Mouse (Mus musculus) liver, adult 2 months (tissue): ENCODE measurements at regions not wholly inside any gene's neighbourhood (a gene's known extent, or its start where the extent isn't known, plus 50 kb on each side); places are given as distances from the start of the nearest gene placed in this dataset.

Source experiments
- DNase-seq: peaks from one replicate; pipeline ENCODE4 v3.0.0-alpha.2; 2011; ENCODE audit warnings: low read depth, low spot score; ENCODE audit errors: extremely low read depth
- H3K27ac ChIP-seq: fragments of 200-500 bp; replicated peaks from 2 replicates; pipeline ENCODE4 v1.5.1; 2012; ENCODE audit warnings: low read depth, mild to moderate bottlenecking, control low read depth, inconsistent platforms, low read length; ENCODE audit not compliant: insufficient read depth
- H3K27me3 ChIP-seq: fragments of 200-500 bp; 2 replicates; pipeline ENCODE4 v1.6.1; 2012; ENCODE audit warnings: mild to moderate bottlenecking, moderate library complexity, low read length, inconsistent platforms; ENCODE audit not compliant: control insufficient read depth, insufficient read depth
- H3K36me3 ChIP-seq: fragments of 200-500 bp; 2 replicates; pipeline ENCODE4 v1.6.1; 2012; ENCODE audit warnings: low read length, inconsistent platforms; ENCODE audit not compliant: control insufficient read depth, insufficient read depth
- H3K4me1 ChIP-seq: fragments of 200-500 bp; 2 replicates; pipeline ENCODE4 v1.6.1; 2011; ENCODE audit warnings: low read length; ENCODE audit not compliant: control insufficient read depth, insufficient read depth
- H3K4me3 ChIP-seq: fragments of 200-500 bp; 2 replicates; pipeline ENCODE4 v1.5.1; 2011; ENCODE audit warnings: low read depth, mild to moderate bottlenecking, control low read depth, low read length, moderate library complexity; ENCODE audit not compliant: insufficient read depth
- H3K79me2 ChIP-seq: fragments of 200-500 bp; 2 replicates; pipeline ENCODE4 v1.6.1; 2012; ENCODE audit warnings: inconsistent platforms, mild to moderate bottlenecking, low read length, moderate library complexity; ENCODE audit not compliant: control insufficient read depth, insufficient read depth
- H3K9ac ChIP-seq: fragments of 200-500 bp; 2 replicates; pipeline ENCODE4 v1.6.1; 2012; ENCODE audit warnings: low read depth, mild to moderate bottlenecking, control low read depth, inconsistent platforms, low read length
- CTCF ChIP-seq: fragments of 200-500 bp; IDR thresholded peaks from 2 replicates; pipeline ENCODE4 v1.5.1; 2011; ENCODE audit warnings: low read depth, low read length, control low read depth
- POLR2A ChIP-seq: fragments of 200-500 bp; IDR thresholded peaks from 2 replicates; pipeline ENCODE4 v1.6.1; 2011; ENCODE audit warnings: low read length, control low read depth; ENCODE audit not compliant: insufficient read depth; ENCODE audit errors: extremely low read depth
- WGBS: fragments of 180-500 bp; shearing (Covaris S2); methylation state at CpG from one replicate; pipeline ENCODE4 v1.1.7; 2018; 5-methylcytosine and 5-hydroxymethylcytosine counted together

DNA sequence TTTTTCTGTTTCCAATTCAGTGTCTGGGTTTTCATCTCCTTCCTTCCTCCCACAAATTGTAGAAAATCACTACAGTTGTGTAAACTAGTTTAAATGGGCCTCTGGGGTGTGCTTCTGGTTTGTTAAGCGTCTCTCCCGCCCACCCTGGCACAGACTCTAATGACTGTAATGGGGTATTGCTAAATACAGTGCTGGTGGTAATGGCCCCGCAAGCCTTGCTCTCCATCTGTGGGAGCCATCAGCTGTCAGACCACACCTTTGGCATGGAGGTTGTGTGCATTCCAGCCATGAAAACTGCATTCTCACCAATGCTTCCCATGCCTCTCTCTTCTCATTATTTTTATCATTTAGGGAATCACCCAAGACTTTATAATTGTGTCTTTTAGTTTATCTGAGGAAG, 91.0 kb upstream of the Ppm1h start:
- 80% methylated on average over 3 of the region's 3 CpGs for WGBS
- Histone ChIP-seq H3K4me3 (no peak overlapping the region), H3K79me2 (no peaks in the 10 kb centered on the region), H3K36me3 (no peaks in the 10 kb centered on the region), H3K4me1 (no peaks in the 10 kb centered on the region), H3K9ac (no peak overlapping the region), H3K27me3 (no peaks in the 10 kb centered on the region), H3K27ac (no peak overlapping the region)
- DNase-seq: no peak
- no peak for TF ChIP-seq POLR2A
- no peak for TF ChIP-seq CTCF

DNA sequence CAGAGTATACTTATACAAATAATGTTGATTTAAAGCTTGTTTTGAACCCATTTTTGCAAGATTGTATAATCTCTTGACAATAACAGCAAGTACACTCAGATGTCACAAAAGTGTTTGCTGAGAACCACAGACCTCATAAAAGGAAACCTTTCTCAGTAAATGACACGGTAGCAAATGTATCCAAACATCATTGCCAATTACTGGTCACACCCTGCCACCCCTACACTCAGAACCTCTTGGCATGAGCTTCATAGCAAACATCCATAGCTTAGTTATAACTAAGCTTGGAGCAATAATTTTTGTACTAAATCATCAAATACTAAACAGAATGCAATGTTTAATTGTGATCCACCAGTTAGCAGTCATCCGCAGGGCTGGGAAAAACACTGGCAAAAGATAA, 79.1 kb upstream of the Ppm1h start:
- DNase-seq: no peak
- H3K9ac ChIP-seq: no peak overlapping the region
- WGBS: 94% methylated on average over 2 of the region's 2 CpGs

DNA sequence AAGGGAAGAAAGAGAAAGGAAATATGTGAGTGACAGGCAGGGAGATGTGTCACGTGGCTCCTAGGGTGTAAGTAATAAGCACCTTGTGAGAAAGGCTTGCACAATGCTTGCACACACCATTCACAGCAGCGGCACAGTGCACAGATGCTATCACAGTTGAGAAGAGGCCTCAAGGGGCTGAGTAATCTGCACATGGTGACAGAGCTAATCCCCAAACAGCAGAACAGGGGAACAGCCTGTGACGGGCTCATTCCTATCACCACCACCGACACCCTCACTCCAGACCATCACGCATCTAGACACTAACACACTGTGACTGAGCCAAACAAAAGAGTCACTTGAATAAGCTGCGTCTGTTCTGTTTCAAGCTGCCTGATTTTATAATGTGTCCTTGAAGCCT, 76.2 kb upstream of the Ppm1h start:
- DNase-seq: no peak
- WGBS: 74% methylated on average over 6 of the region's 6 CpGs
- TF ChIP-seq CTCF (no peak), POLR2A (no peak)

More for the DNA sequence above, 79.1 kb upstream of the Ppm1h start:
- no peak overlapping the region for H3K4me3 ChIP-seq
- TF ChIP-seq CTCF (no peak), POLR2A (no peak)
- H3K4me1 ChIP-seq: no peaks in the 10 kb centered on the region
- no peaks in the 10 kb centered on the region for H3K36me3 ChIP-seq
- no peak overlapping the region for H3K27ac ChIP-seq
- H3K79me2 ChIP-seq: no peaks in the 10 kb centered on the region
- H3K27me3 ChIP-seq: no peaks in the 10 kb centered on the region

DNA sequence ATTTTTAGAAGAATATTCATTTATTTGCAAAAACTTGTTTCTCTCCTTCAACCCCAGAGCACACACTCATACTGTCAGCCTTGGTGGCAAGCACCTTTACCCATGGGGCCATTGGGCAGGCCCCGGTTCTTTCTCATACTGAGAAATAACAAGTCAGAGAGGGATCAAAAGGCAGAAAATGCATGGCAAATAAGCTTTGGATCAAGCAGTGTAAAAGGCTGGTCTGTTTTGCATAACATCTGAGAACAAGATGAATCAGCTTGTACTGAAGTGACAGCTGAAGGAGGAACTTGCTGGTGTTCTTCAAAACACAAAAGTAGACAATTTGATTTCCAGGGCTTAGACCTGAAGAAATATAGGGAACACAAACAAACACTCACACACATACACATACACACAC, 74.6 kb upstream of the Ppm1h start:
- Histone ChIP-seq H3K27ac (no peak overlapping the region), H3K4me1 (no peaks in the 10 kb centered on the region), H3K27me3 (no peaks in the 10 kb centered on the region), H3K79me2 (no peaks in the 10 kb centered on the region), H3K9ac (no peak overlapping the region), H3K36me3 (no peaks in the 10 kb centered on the region), H3K4me3 (no peak overlapping the region)
- 80% methylated on average over 1 of the region's 1 CpGs for WGBS
- TF ChIP-seq CTCF (no peak), POLR2A (no peak)
- DNase-seq: no peak

More for the DNA sequence above, 76.2 kb upstream of the Ppm1h start:
- Histone ChIP-seq H3K4me1 (no peaks in the 10 kb centered on the region), H3K27me3 (no peaks in the 10 kb centered on the region), H3K27ac (no peak overlapping the region), H3K9ac (no peak overlapping the region), H3K4me3 (no peak overlapping the region), H3K36me3 (no peaks in the 10 kb centered on the region), H3K79me2 (no peaks in the 10 kb centered on the region)

DNA sequence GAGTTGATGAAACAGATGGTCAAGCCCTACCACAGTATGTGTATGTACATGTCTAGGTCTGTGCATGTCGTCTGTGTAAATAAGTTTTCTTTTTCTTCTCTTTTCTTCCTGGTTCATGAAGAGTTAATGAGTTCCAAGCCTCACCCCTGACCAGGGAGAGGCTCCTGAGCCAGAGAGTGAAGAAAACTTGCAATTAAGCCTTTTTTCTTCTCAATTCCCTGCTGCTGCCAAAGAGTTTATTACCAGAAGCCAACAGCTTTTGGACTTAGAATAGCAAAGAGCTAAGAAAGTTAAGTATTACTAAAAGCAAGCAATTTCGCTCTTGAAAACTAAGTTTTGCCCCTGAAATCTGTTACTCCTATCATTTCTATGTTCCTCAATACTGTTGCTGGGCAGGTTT, 65.3 kb upstream of the Ppm1h start:
- TF ChIP-seq CTCF: no peak
- TF ChIP-seq POLR2A: no peak

DNA sequence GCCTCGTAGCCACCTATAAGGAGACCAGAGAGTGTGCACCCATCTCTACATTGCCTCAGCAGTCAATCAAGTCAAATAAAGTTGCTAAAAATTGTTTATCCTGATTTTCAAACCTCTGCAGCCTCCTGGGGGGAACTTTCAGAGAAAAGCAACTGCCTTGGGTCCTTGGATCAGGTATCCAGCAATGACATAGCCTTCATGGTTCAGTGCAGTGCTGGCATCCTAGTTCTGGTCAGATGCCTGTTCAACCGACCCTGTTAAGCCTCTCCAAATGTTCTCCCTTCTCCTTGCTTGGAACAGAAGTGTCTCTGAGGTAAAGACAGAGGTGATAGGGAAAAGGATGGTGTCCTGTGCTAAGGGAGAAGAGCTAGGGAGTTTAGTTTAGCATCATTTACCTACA, 64.7 kb upstream of the Ppm1h start:
- no peak overlapping the region for H3K27ac ChIP-seq
- H3K9ac ChIP-seq: no peak overlapping the region
- DNase-seq: no peak
- H3K4me1 ChIP-seq: 0 out of 2 replicates have a peak, but pooled peaks cover 3% of the 10 kb centered on the region
- no peaks in the 10 kb centered on the region for H3K36me3 ChIP-seq
- H3K4me3 ChIP-seq: no peak overlapping the region
- H3K27me3 ChIP-seq: no peaks in the 10 kb centered on the region
- WGBS: 85% methylated on average over 2 of the region's 2 CpGs
- H3K79me2 ChIP-seq: no peaks in the 10 kb centered on the region
- no peak for TF ChIP-seq CTCF
- TF ChIP-seq POLR2A: no peak

More for the DNA sequence above, 65.3 kb upstream of the Ppm1h start:
- Histone ChIP-seq H3K4me3 (no peak overlapping the region), H3K9ac (no peak overlapping the region), H3K27ac (no peak overlapping the region), H3K4me1 (0 out of 2 replicates have a peak, but pooled peaks cover 3% of the 10 kb centered on the region), H3K27me3 (no peaks in the 10 kb centered on the region), H3K79me2 (no peaks in the 10 kb centered on the region), H3K36me3 (no peaks in the 10 kb centered on the region)
- DNase-seq: no peak
- 89% methylated on average over 2 of the region's 2 CpGs for WGBS
